Mouse (Mus musculus): ENCODE results near the gene Adgrd1. TPM values are rescaled to one million over a fixed set of nuclear protein-coding genes. Genes with fewer than 3 reads are reported as not detected.
"Not testable (repeated sequence)": the region's sequence is repeated elsewhere in the genome, so short reads cannot be mapped to it uniquely, and the experiment has no call there.

Adgrd1 gene
- polyA plus RNA-seq, 1 experiment from 2014 or later = 0.15 TPM

GRCm38 (mm10) chr5:129116299-129116698, 19.7 kb downstream of the Adgrd1 start:
- ATAC-seq (no peak), DNase-seq (ENCODE audit: low spot score) (no peak)
- no peaks in the 10 kb centered on the region for H3K36me3 ChIP-seq (ENCODE audit: control insufficient read depth, insufficient read depth, low read length)
- H3K27ac ChIP-seq (ENCODE audit: low read depth, low read length) = no peak overlapping the region
- no peak overlapping the region for H3K4me2 ChIP-seq (ENCODE audit: low read length)
- H3K9ac ChIP-seq (ENCODE audit: low read length) = no peak overlapping the region
- peaks cover 3% of the 10 kb centered on the region; the same call in 1 of the 2 replicates for H3K4me1 ChIP-seq (ENCODE audit: control insufficient read depth, insufficient read depth, low read length)
- 86% methylated on average over 8 of the region's 8 CpGs for WGBS
- H3K27me3 ChIP-seq (replicated peaks; ENCODE audit: control insufficient read depth, insufficient read depth, low read length) = no peaks in the 10 kb centered on the region
- no peak overlapping the region for H3K4me3 ChIP-seq (ENCODE audit: low read depth, low read length)
- no peaks in the 10 kb centered on the region for H3K9me3 ChIP-seq (replicated peaks; ENCODE audit: control insufficient read depth, low read length)

GRCm38 (mm10) chr5:129117593-129118113, 21.1 kb downstream of the Adgrd1 start:
- Histone ChIP-seq H3K9me3 (replicated peaks; ENCODE audit: control insufficient read depth, low read length) (no peaks in the 10 kb centered on the region), H3K9ac (ENCODE audit: low read length) (no peak overlapping the region), H3K4me2 (ENCODE audit: low read length) (no peak overlapping the region), H3K36me3 (ENCODE audit: control insufficient read depth, insufficient read depth, low read length) (no peaks in the 10 kb centered on the region), H3K4me1 (ENCODE audit: control insufficient read depth, insufficient read depth, low read length) (peaks cover 3% of the 10 kb centered on the region; the same call in 1 of the 2 replicates), H3K27me3 (replicated peaks; ENCODE audit: control insufficient read depth, insufficient read depth, low read length) (no peaks in the 10 kb centered on the region), H3K4me3 (ENCODE audit: low read depth, low read length) (no peak overlapping the region), H3K27ac (ENCODE audit: low read depth, low read length) (0 out of 2 replicates have a peak overlapping the region, but pooled peaks have one; percentile 33)
- WGBS = 25% methylated on average over 4 of the region's 4 CpGs
- ATAC-seq (no peak), DNase-seq (ENCODE audit: low spot score) (peak; percentile 46)

- H3K4me3 ChIP-seq (ENCODE audit: low read depth, low read length) = no peak overlapping the region
- WGBS = 72% methylated on average over 7 of the region's 7 CpGs
- no peak overlapping the region for H3K4me2 ChIP-seq (ENCODE audit: low read length)
- peaks cover 3% of the 10 kb centered on the region; the same call in 1 of the 2 replicates for H3K4me1 ChIP-seq (ENCODE audit: control insufficient read depth, insufficient read depth, low read length)
- no peaks in the 10 kb centered on the region for H3K27me3 ChIP-seq (replicated peaks; ENCODE audit: control insufficient read depth, insufficient read depth, low read length)
- no peak overlapping the region for H3K9ac ChIP-seq (ENCODE audit: low read length)
- no peak overlapping the region for H3K27ac ChIP-seq (ENCODE audit: low read depth, low read length)
- no peak for DNase-seq (ENCODE audit: low spot score)
- ATAC-seq = no peak
- H3K36me3 ChIP-seq (ENCODE audit: control insufficient read depth, insufficient read depth, low read length) = no peaks in the 10 kb centered on the region
- H3K9me3 ChIP-seq (replicated peaks; ENCODE audit: control insufficient read depth, low read length) = no peaks in the 10 kb centered on the region
Measured at GRCm38 (mm10) chr5:129118523-129118922, 22.0 kb downstream of the Adgrd1 start.

- 66% methylated on average over 4 of the region's 4 CpGs for WGBS
- H3K27ac ChIP-seq (ENCODE audit: low read depth, low read length) = no peak overlapping the region
- no peak overlapping the region for H3K9ac ChIP-seq (ENCODE audit: low read length)
- no peaks in the 10 kb centered on the region for H3K36me3 ChIP-seq (ENCODE audit: control insufficient read depth, insufficient read depth, low read length)
- no peak for ATAC-seq
- DNase-seq (ENCODE audit: low spot score) = no peak
- peaks cover 3% of the 10 kb centered on the region; the same call in 1 of the 2 replicates for H3K4me1 ChIP-seq (ENCODE audit: control insufficient read depth, insufficient read depth, low read length)
- H3K27me3 ChIP-seq (replicated peaks; ENCODE audit: control insufficient read depth, insufficient read depth, low read length) = no peaks in the 10 kb centered on the region
- no peak overlapping the region for H3K4me2 ChIP-seq (ENCODE audit: low read length)
- no peak overlapping the region for H3K4me3 ChIP-seq (ENCODE audit: low read depth, low read length)
- no peaks in the 10 kb centered on the region for H3K9me3 ChIP-seq (replicated peaks; ENCODE audit: control insufficient read depth, low read length)
Measured at GRCm38 (mm10) chr5:129119146-129119545, 22.6 kb downstream of the Adgrd1 start.

GRCm38 (mm10) chr5:129121654-129122285, 25.2 kb downstream of the Adgrd1 start:
- Histone ChIP-seq H3K4me2 (ENCODE audit: low read length) (no peak overlapping the region), H3K4me3 (ENCODE audit: low read depth, low read length) (no peak overlapping the region), H3K27ac (ENCODE audit: low read depth, low read length) (no peak overlapping the region), H3K9me3 (replicated peaks; ENCODE audit: control insufficient read depth, low read length) (no peaks in the 10 kb centered on the region), H3K9ac (ENCODE audit: low read length) (no peak overlapping the region), H3K27me3 (replicated peaks; ENCODE audit: control insufficient read depth, insufficient read depth, low read length) (no peaks in the 10 kb centered on the region), H3K4me1 (ENCODE audit: control insufficient read depth, insufficient read depth, low read length) (peaks cover 3% of the 10 kb centered on the region; the same call in 1 of the 2 replicates), H3K36me3 (ENCODE audit: control insufficient read depth, insufficient read depth, low read length) (no peaks in the 10 kb centered on the region)
- ATAC-seq = no peak
- DNase-seq (ENCODE audit: low spot score) = no peak
- whole genome bisulfite sequencing = 91% methylated on average over 15 of the region's 15 CpGs

- no peaks in the 10 kb centered on the region for H3K27me3 ChIP-seq (replicated peaks; ENCODE audit: control insufficient read depth, insufficient read depth, low read length)
- no peak overlapping the region for H3K4me3 ChIP-seq (ENCODE audit: low read depth, low read length)
- H3K4me1 ChIP-seq (ENCODE audit: control insufficient read depth, insufficient read depth, low read length) = peaks cover 2% of the 10 kb centered on the region; the same call in 1 of the 2 replicates
- ATAC-seq (no peak), DNase-seq (ENCODE audit: low spot score) (no peak)
- H3K9ac ChIP-seq (ENCODE audit: low read length) = no peak overlapping the region
- no peaks in the 10 kb centered on the region for H3K36me3 ChIP-seq (ENCODE audit: control insufficient read depth, insufficient read depth, low read length)
- H3K9me3 ChIP-seq (replicated peaks; ENCODE audit: control insufficient read depth, low read length) = no peaks in the 10 kb centered on the region
- H3K4me2 ChIP-seq (ENCODE audit: low read length) = no peak overlapping the region
- 89% methylated on average over 7 of the region's 7 CpGs for WGBS
- no peak overlapping the region for H3K27ac ChIP-seq (ENCODE audit: low read depth, low read length)
Measured at GRCm38 (mm10) chr5:129122491-129122890, 25.9 kb downstream of the Adgrd1 start.

GRCm38 (mm10) chr5:129124070-129124828, 27.7 kb downstream of the Adgrd1 start:
- no peaks in the 10 kb centered on the region for H3K27me3 ChIP-seq (replicated peaks; ENCODE audit: control insufficient read depth, insufficient read depth, low read length)
- H3K36me3 ChIP-seq (ENCODE audit: control insufficient read depth, insufficient read depth, low read length) = no peaks in the 10 kb centered on the region
- WGBS = 43% methylated on average over 11 of the region's 11 CpGs
- H3K4me3 ChIP-seq (ENCODE audit: low read depth, low read length) = no peak overlapping the region
- no peak overlapping the region for H3K4me2 ChIP-seq (ENCODE audit: low read length)
- ATAC-seq (no peak), DNase-seq (ENCODE audit: low spot score) (no peak)
- H3K4me1 ChIP-seq (ENCODE audit: control insufficient read depth, insufficient read depth, low read length) = no peaks in the 10 kb centered on the region
- H3K27ac ChIP-seq (ENCODE audit: low read depth, low read length) = no peak overlapping the region
- no peaks in the 10 kb centered on the region for H3K9me3 ChIP-seq (replicated peaks; ENCODE audit: control insufficient read depth, low read length)
- no peak overlapping the region for H3K9ac ChIP-seq (ENCODE audit: low read length)

GRCm38 (mm10) chr5:129128310-129128709, 31.8 kb downstream of the Adgrd1 start:
- not testable (repeated sequence) for H3K27ac ChIP-seq (ENCODE audit: low read depth, low read length); H3K36me3 ChIP-seq (ENCODE audit: control insufficient read depth, insufficient read depth, low read length); H3K4me1 ChIP-seq (ENCODE audit: control insufficient read depth, insufficient read depth, low read length); H3K9ac ChIP-seq (ENCODE audit: low read length); ATAC-seq; DNase-seq (ENCODE audit: low spot score); H3K9me3 ChIP-seq (replicated peaks; ENCODE audit: control insufficient read depth, low read length); H3K27me3 ChIP-seq (replicated peaks; ENCODE audit: control insufficient read depth, insufficient read depth, low read length); H3K4me3 ChIP-seq (ENCODE audit: low read depth, low read length); H3K4me2 ChIP-seq (ENCODE audit: low read length)
- WGBS = 95% methylated on average over 22 of the region's 22 CpGs

GRCm38 (mm10) chr5:129130301-129130700, 33.8 kb downstream of the Adgrd1 start:
- no peak overlapping the region for H3K9ac ChIP-seq (ENCODE audit: low read length)
- H3K36me3 ChIP-seq (ENCODE audit: control insufficient read depth, insufficient read depth, low read length) = no peaks in the 10 kb centered on the region
- no peaks in the 10 kb centered on the region for H3K4me1 ChIP-seq (ENCODE audit: control insufficient read depth, insufficient read depth, low read length)
- H3K9me3 ChIP-seq (replicated peaks; ENCODE audit: control insufficient read depth, low read length) = no peaks in the 10 kb centered on the region
- DNase-seq (ENCODE audit: low spot score) = no peak
- WGBS = 93% methylated on average over 8 of the region's 8 CpGs
- no peaks in the 10 kb centered on the region for H3K27me3 ChIP-seq (replicated peaks; ENCODE audit: control insufficient read depth, insufficient read depth, low read length)
- H3K4me3 ChIP-seq (ENCODE audit: low read depth, low read length) = no peak overlapping the region
- ATAC-seq = no peak
- H3K27ac ChIP-seq (ENCODE audit: low read depth, low read length) = no peak overlapping the region
- no peak overlapping the region for H3K4me2 ChIP-seq (ENCODE audit: low read length)

Data from forebrain, embryonic 14.5 days (tissue).